Mouse (Mus musculus) limb, embryonic 12.5 days (tissue): ENCODE results near the gene Znrf1. TPM values are rescaled to one million over a fixed set of nuclear protein-coding genes. Genes with fewer than 3 reads are reported as not detected.

Experiments
- ATAC-seq: fragments of 200-750 bp; cut with Nextera tagmentation; 2 replicates; pipeline ENCODE4 v1.8.0; 2017; ENCODE audit warnings: low read depth, moderate TSS enrichment; ENCODE audit not compliant: insufficient number of reproducible peaks, insufficient read depth, low FRiP score, low TSS enrichment
- H3K27ac ChIP-seq: fragments of 300-500 bp; sonication (generic); 2 replicates; pipeline ENCODE4 v1.5.1; 2016; ENCODE audit warnings: mild to moderate bottlenecking, moderate library complexity
- H3K27me3 ChIP-seq: fragments of 300-500 bp; sonication (generic); 2 replicates; pipeline ENCODE4 v1.6.1; 2016; ENCODE audit warnings: mild to moderate bottlenecking, moderate library complexity
- H3K36me3 ChIP-seq: fragments of 300-500 bp; sonication (generic); 2 replicates; pipeline ENCODE4 v1.6.1; 2016; ENCODE audit warnings: mild to moderate bottlenecking, moderate library complexity
- H3K4me1 ChIP-seq: fragments of 300-500 bp; sonication (generic); replicated peaks from 2 replicates; pipeline ENCODE4 v1.6.1; 2016
- H3K4me2 ChIP-seq: fragments of 300-500 bp; sonication (generic); 2 replicates; pipeline ENCODE4 v1.6.1; 2016; ENCODE audit warnings: mild to moderate bottlenecking, moderate library complexity
- H3K4me3 ChIP-seq: fragments of 300-500 bp; sonication (generic); replicated peaks from 2 replicates; pipeline ENCODE4 v1.5.1; 2016; ENCODE audit warnings: mild to moderate bottlenecking
- H3K9ac ChIP-seq: fragments of 300-500 bp; sonication (generic); replicated peaks from 2 replicates; pipeline ENCODE4 v1.6.1; 2016; ENCODE audit warnings: mild to moderate bottlenecking, moderate library complexity
- H3K9me3 ChIP-seq: fragments of 300-500 bp; sonication (generic); 2 replicates; pipeline ENCODE4 v1.6.1; 2016; ENCODE audit warnings: mild to moderate bottlenecking, moderate library complexity
- WGBS: fragments of 180-500 bp; shearing (Covaris S2); methylation state at CpG from one replicate; pipeline ENCODE4 v1.1.7; 2016; 5-methylcytosine and 5-hydroxymethylcytosine counted together
- polyA plus RNA-seq: library from polyadenylated mRNA; unstranded; fragments of >200 nt; fragmentation: Nextera tagmentation; extraction: Ambion mirVana; gene quantifications from 2 replicates; pipeline ENCODE4 v1.2.1, GENCODE M21; 2016

Znrf1 gene
- polyA plus RNA-seq, 1 experiment from 2014 or later, result 69.4 TPM

- WGBS, result 92% methylated on average over 10 of the region's 10 CpGs
- H3K9ac ChIP-seq, result no peak overlapping the region
- no peak for ATAC-seq
- peaks cover 3% of the 10 kb centered on the region; the same call in 1 of the 2 replicates for H3K4me1 ChIP-seq
- H3K27ac ChIP-seq, result no peak overlapping the region
- H3K4me3 ChIP-seq, result no peak overlapping the region
- H3K36me3 ChIP-seq, result peaks cover 69% of the 10 kb centered on the region
- no peak overlapping the region for H3K4me2 ChIP-seq
- no peaks in the 10 kb centered on the region for H3K9me3 ChIP-seq
- no peaks in the 10 kb centered on the region for H3K27me3 ChIP-seq
Observed at GRCm38 (mm10) chr8:111624853-111625221, 88.9 kb downstream of the Znrf1 start.

DNA sequence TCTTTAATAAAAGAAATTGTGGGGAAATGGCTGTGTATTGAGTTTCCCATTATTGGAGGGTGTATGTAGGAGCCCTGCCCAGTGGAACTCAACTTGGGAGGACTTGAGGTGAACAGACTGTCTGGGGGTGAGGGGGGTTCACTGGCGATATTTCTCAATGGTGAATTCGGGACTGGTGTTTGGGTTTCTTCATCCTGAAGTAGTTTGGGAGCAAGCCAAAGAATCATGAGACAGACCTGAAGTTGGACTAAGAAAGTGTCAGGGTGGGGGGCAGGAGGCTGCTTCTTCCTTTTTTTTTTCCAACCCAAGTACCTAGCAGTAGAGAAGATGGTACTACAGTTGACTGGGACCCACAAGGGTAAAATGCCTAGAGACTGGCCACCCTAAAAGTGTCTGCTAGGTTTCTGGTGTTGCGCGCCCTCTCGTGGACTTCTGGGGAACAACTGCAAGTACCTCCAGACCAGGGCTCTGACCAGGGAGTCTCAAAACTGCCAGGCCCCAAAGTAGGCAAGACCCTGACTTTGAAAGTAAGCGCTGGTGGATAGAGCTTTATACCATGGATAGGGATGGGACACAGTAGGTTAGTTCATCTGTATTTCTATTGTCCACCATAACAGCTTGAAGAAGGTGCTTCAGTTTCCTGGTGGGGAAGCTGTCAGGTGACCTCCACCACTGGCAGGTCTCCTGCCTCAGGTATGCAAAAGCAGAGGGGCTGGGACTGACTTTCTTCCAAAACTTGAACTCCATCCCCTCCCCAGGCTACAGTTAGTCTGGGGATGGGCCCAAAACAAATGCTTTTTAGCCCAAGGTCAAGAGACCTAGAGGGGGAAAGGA lies 90.0 kb downstream of the Znrf1 start:
- Histone ChIP-seq H3K9me3 (no peaks in the 10 kb centered on the region), H3K27ac (no peak overlapping the region), H3K9ac (no peak overlapping the region), H3K4me2 (no peak overlapping the region), H3K36me3 (peaks cover 59% of the 10 kb centered on the region), H3K4me1 (peaks cover 7% of the 10 kb centered on the region; the same call in 1 of the 2 replicates), H3K27me3 (no peaks in the 10 kb centered on the region), H3K4me3 (no peak overlapping the region)
- WGBS, result 34% methylated on average over 6 of the region's 6 CpGs
- no peak for ATAC-seq

- Histone ChIP-seq H3K36me3 (peaks cover 54% of the 10 kb centered on the region), H3K4me2 (no peak overlapping the region), H3K27ac (no peak overlapping the region), H3K27me3 (no peaks in the 10 kb centered on the region), H3K9me3 (no peaks in the 10 kb centered on the region), H3K4me1 (peaks cover 7% of the 10 kb centered on the region; the same call in 1 of the 2 replicates), H3K4me3 (no peak overlapping the region), H3K9ac (no peak overlapping the region)
- no peak for ATAC-seq
- 74% methylated on average over 8 of the region's 8 CpGs for WGBS
Observed at GRCm38 (mm10) chr8:111626528-111626820, 90.6 kb downstream of the Znrf1 start.

- no peak overlapping the region for H3K4me2 ChIP-seq
- no peak overlapping the region for H3K4me3 ChIP-seq
- WGBS, result 89% methylated on average over 14 of the region's 14 CpGs
- H3K9me3 ChIP-seq, result no peaks in the 10 kb centered on the region
- no peak for ATAC-seq
- H3K4me1 ChIP-seq, result peaks cover 7% of the 10 kb centered on the region; the same call in 1 of the 2 replicates
- no peaks in the 10 kb centered on the region for H3K27me3 ChIP-seq
- peaks cover 49% of the 10 kb centered on the region for H3K36me3 ChIP-seq
- no peak overlapping the region for H3K27ac ChIP-seq
- no peak overlapping the region for H3K9ac ChIP-seq
Observed at GRCm38 (mm10) chr8:111626933-111627332, 91.0 kb downstream of the Znrf1 start.

- Histone ChIP-seq H3K27ac (no peak overlapping the region), H3K27me3 (no peaks in the 10 kb centered on the region), H3K4me1 (peaks cover 7% of the 10 kb centered on the region; the same call in 1 of the 2 replicates), H3K9me3 (no peaks in the 10 kb centered on the region), H3K9ac (no peak overlapping the region), H3K36me3 (peaks cover 39% of the 10 kb centered on the region), H3K4me3 (no peak overlapping the region), H3K4me2 (no peak overlapping the region)
- 94% methylated on average over 9 of the region's 9 CpGs for WGBS
- no peak for ATAC-seq
Observed at GRCm38 (mm10) chr8:111627923-111628322, 92.0 kb downstream of the Znrf1 start.

GRCm38 (mm10) chr8:111628401-111628800 lies 92.5 kb downstream of the Znrf1 start:
- no peaks in the 10 kb centered on the region for H3K27me3 ChIP-seq
- no peak overlapping the region for H3K27ac ChIP-seq
- H3K36me3 ChIP-seq, result peaks cover 37% of the 10 kb centered on the region
- H3K4me2 ChIP-seq, result no peak overlapping the region
- 0 out of 2 replicates have a peak, but pooled peaks cover 2% of the 10 kb centered on the region for H3K9me3 ChIP-seq
- no peak overlapping the region for H3K4me3 ChIP-seq
- H3K9ac ChIP-seq, result no peak overlapping the region
- ATAC-seq, result no peak
- peaks cover 7% of the 10 kb centered on the region; the same call in 1 of the 2 replicates for H3K4me1 ChIP-seq
- 93% methylated on average over 12 of the region's 12 CpGs for WGBS

- Histone ChIP-seq H3K4me1 (peaks cover 7% of the 10 kb centered on the region; the same call in 1 of the 2 replicates), H3K4me3 (no peak overlapping the region), H3K27ac (no peak overlapping the region), H3K27me3 (no peaks in the 10 kb centered on the region), H3K9ac (no peak overlapping the region), H3K4me2 (no peak overlapping the region), H3K9me3 (0 out of 2 replicates have a peak, but pooled peaks cover 3% of the 10 kb centered on the region), H3K36me3 (peaks cover 34% of the 10 kb centered on the region)
- ATAC-seq, result no peak
- WGBS, result 85% methylated on average over 19 of the region's 19 CpGs
Observed at GRCm38 (mm10) chr8:111628894-111629501, 93.1 kb downstream of the Znrf1 start.

GRCm38 (mm10) chr8:111630105-111630521 lies 94.2 kb downstream of the Znrf1 start, which contains the start of gene Ldhd:
Gene Ldhd, minus strand, starts transcription at chr8:111630374.
- peaks cover 24% of the 10 kb centered on the region; the same call in 1 of the 2 replicates for H3K36me3 ChIP-seq
- H3K27ac ChIP-seq, result no peak within 1 kb of the TSS
- H3K27me3 ChIP-seq, result no peaks in the 10 kb centered on the region
- WGBS, result 30% methylated on average over 13 of the region's 13 CpGs
- peaks cover 7% of the 10 kb centered on the region; the same call in 1 of the 2 replicates for H3K4me1 ChIP-seq
- H3K9ac ChIP-seq, result 0 out of 2 replicates have a peak within 1 kb of the TSS, but pooled peaks have one; percentile 23
- H3K9me3 ChIP-seq, result 0 out of 2 replicates have a peak, but pooled peaks cover 3% of the 10 kb centered on the region
- peak within 1 kb of the TSS; percentile 49 for H3K4me2 ChIP-seq
- ATAC-seq, result no peak
- H3K4me3 ChIP-seq, result peak within 1 kb of the TSS; percentile 28

- H3K4me3 ChIP-seq, result no peak overlapping the region
- no peak overlapping the region for H3K27ac ChIP-seq
- no peak overlapping the region for H3K4me2 ChIP-seq
- H3K4me1 ChIP-seq, result peaks cover 7% of the 10 kb centered on the region; the same call in 1 of the 2 replicates
- H3K27me3 ChIP-seq, result no peaks in the 10 kb centered on the region
- no peak for ATAC-seq
- WGBS, result 92% methylated on average over 8 of the region's 8 CpGs
- no peak overlapping the region for H3K9ac ChIP-seq
- H3K9me3 ChIP-seq, result 0 out of 2 replicates have a peak, but pooled peaks cover 3% of the 10 kb centered on the region
- peaks cover 20% of the 10 kb centered on the region; the same call in 1 of the 2 replicates for H3K36me3 ChIP-seq
Observed at GRCm38 (mm10) chr8:111631589-111631988, 95.7 kb downstream of the Znrf1 start.

GRCm38 (mm10) chr8:111632976-111633375 lies 97.1 kb downstream of the Znrf1 start:
- WGBS, result 96% methylated on average over 3 of the region's 3 CpGs
- Histone ChIP-seq H3K4me3 (no peak overlapping the region), H3K27me3 (no peaks in the 10 kb centered on the region), H3K36me3 (peaks cover 10% of the 10 kb centered on the region; the same call in 1 of the 2 replicates), H3K4me1 (peaks cover 7% of the 10 kb centered on the region; the same call in 1 of the 2 replicates), H3K9ac (no peak overlapping the region), H3K4me2 (no peak overlapping the region), H3K27ac (no peak overlapping the region), H3K9me3 (0 out of 2 replicates have a peak, but pooled peaks cover 3% of the 10 kb centered on the region)
- no peak for ATAC-seq

GRCm38 (mm10) chr8:111638086-111638485 lies 102.2 kb downstream of the Znrf1 start:
- Histone ChIP-seq H3K4me2 (no peak overlapping the region), H3K27ac (no peak overlapping the region), H3K27me3 (no peaks in the 10 kb centered on the region), H3K36me3 (no peaks in the 10 kb centered on the region), H3K4me3 (no peak overlapping the region), H3K9ac (no peak overlapping the region), H3K9me3 (0 out of 2 replicates have a peak, but pooled peaks cover 3% of the 10 kb centered on the region), H3K4me1 (peaks cover 5% of the 10 kb centered on the region)
- no peak for ATAC-seq
